Mouse (Mus musculus) C2C12 (cell line): Measurements from ENCODE around the gene Abca1.

Experiments used
- CTCF ChIP-seq: IDR thresholded peaks from one replicate; pipeline ENCODE4 v1.5.1; 2011; ENCODE audit not compliant: control insufficient read depth, insufficient read depth, insufficient read length
- FOSL1 ChIP-seq: IDR thresholded peaks from one replicate; pipeline ENCODE4 v1.8.0; 2011; ENCODE audit warnings: mild to moderate bottlenecking, low read length; ENCODE audit not compliant: poor library complexity, insufficient read depth, severe bottlenecking
- MAX ChIP-seq: IDR thresholded peaks from one replicate; pipeline ENCODE4 v1.6.1; 2011; ENCODE audit warnings: mild to moderate bottlenecking, control low read depth
- MYOD1 ChIP-seq: IDR thresholded peaks from one replicate; pipeline ENCODE4 v1.6.1; 2011; ENCODE audit warnings: low read depth; ENCODE audit not compliant: control insufficient read depth, insufficient read length
- MYOG ChIP-seq: IDR thresholded peaks from one replicate; pipeline ENCODE4 v1.6.1; 2011; ENCODE audit not compliant: control insufficient read depth, insufficient read length; ENCODE audit errors: extremely low read depth
- USF1 ChIP-seq: IDR thresholded peaks from one replicate; pipeline ENCODE4 v1.6.1; 2011; ENCODE audit warnings: low read depth, mild to moderate bottlenecking, control low read depth, moderate library complexity

GRCm38 (mm10) chr4:53187071-53187470, 27.4 kb upstream of the Abca1 start:
- TF ChIP-seq CTCF (no peak), USF1 (no peak), MYOD1 (no peak), MAX (no peak), MYOG (no peak), FOSL1 (no peak)
